Mouse (Mus musculus): ENCODE results near the gene Mb.

- TF ChIP-seq POLR2A (IDR thresholded peaks at IDR 0.05; ENCODE audit: insufficient read depth, low read depth, low read length) (no peak), CTCF (IDR thresholded peaks at IDR 0.05) (no peak)
Measured at GRCm38 (mm10) chr15:77097358-77097757, 46.9 kb upstream of the Mb start.

All from heart, adult 2 months (tissue).